Mouse (Mus musculus) thymus, postnatal 14 days (tissue): ENCODE measurements around the gene Unc5b.

Source experiments
- DNase-seq: peaks from one replicate; pipeline ENCODE4 v3.0.0; 2021

Unc5b gene

GRCm38 (mm10) chr10:60716449-60716848 is 114.9 kb downstream of the Unc5b start:
- no peak for DNase-seq
